Mouse (Mus musculus) heart, adult 2 months (tissue): ENCODE measurements at regions not wholly inside any gene's neighbourhood (a gene's known extent, or its start where the extent isn't known, plus 50 kb on each side); places are given as distances from the start of the nearest gene placed in this dataset.

Source experiments
- DNase-seq, 2 experiments: peaks; one replicate each; pipeline ENCODE4 v3.0.0; 2021
- H3K27ac ChIP-seq: fragments of 200-600 bp; 2 replicates; pipeline ENCODE4 v1.8.1; 2022
- H3K27me3 ChIP-seq: fragments of 200-500 bp; 2 replicates; pipeline ENCODE4 v1.6.1; 2012; ENCODE audit warnings: mild to moderate bottlenecking, low read length, inconsistent platforms, mixed read lengths; ENCODE audit not compliant: control insufficient read depth, insufficient read depth
- H3K36me3 ChIP-seq: fragments of 200-500 bp; 2 replicates; pipeline ENCODE4 v1.6.1; 2012; ENCODE audit warnings: low read length, inconsistent platforms; ENCODE audit not compliant: control insufficient read depth, insufficient read depth
- H3K4me1 ChIP-seq: fragments of 200-500 bp; 2 replicates; pipeline ENCODE4 v1.6.1; 2011; ENCODE audit warnings: low read length; ENCODE audit not compliant: control insufficient read depth, insufficient read depth
- H3K4me3 ChIP-seq: fragments of 200-600 bp; 2 replicates; pipeline ENCODE4 v1.8.1; 2022
- H3K79me2 ChIP-seq: fragments of 200-500 bp; replicated peaks from 2 replicates; pipeline ENCODE4 v1.6.1; 2012; ENCODE audit warnings: mild to moderate bottlenecking, inconsistent platforms, low read length, moderate library complexity, mixed read lengths; ENCODE audit not compliant: control insufficient read depth, insufficient read depth
- H3K9ac ChIP-seq: fragments of 200-500 bp; 2 replicates; pipeline ENCODE4 v1.6.1; 2012; ENCODE audit warnings: low read depth, mild to moderate bottlenecking, control low read depth, inconsistent platforms, low read length, mixed read lengths
- CTCF ChIP-seq: fragments of 200-600 bp; IDR thresholded peaks from 2 replicates; pipeline ENCODE4 v1.8.1; 2022; ENCODE audit warnings: antibody characterized with exemption, mild to moderate bottlenecking, moderate library complexity
- EP300 ChIP-seq: fragments of 200-500 bp; IDR thresholded peaks from 2 replicates; pipeline ENCODE4 v1.6.1; 2011; ENCODE audit warnings: low read depth, low read length, control low read depth; ENCODE audit not compliant: insufficient read depth
- POLR2A ChIP-seq: fragments of 200-500 bp; IDR thresholded peaks from 2 replicates; pipeline ENCODE4 v1.6.1; 2011; ENCODE audit warnings: mild to moderate bottlenecking, low read depth, low read length, control low read depth; ENCODE audit not compliant: insufficient read depth
- WGBS: fragments of 180-500 bp; shearing (Covaris S2); methylation state at CpG from one replicate; pipeline ENCODE4 v1.1.7; 2018; 5-methylcytosine and 5-hydroxymethylcytosine counted together
- intact Hi-C: fragments of 180-260 bp; cut with DNase I; formaldehyde crosslinking; loops from one replicate; pipeline ENCODE4 v1.15.1; 2025

DNA sequence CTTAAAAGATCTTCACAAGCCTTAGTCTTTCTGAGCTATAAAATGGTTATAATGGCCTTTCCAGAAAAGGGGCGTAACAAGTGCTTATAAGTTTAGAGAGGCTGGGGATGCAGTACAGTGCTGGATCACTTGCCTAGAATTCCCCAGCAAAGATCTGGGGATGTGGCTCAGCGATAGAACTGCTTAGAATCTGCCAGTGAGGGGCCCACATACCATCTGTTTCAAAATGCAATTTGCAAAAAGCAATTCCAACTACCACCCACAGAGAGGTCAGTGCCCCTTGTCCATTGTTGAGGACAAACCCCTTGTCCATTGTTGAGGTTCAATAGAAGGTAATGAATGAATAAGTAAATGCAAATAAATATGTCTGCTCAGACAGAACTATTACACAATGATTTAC lies 107.5 kb upstream of the Castor2 start:
- Histone ChIP-seq H3K79me2 (no peaks in the 10 kb centered on the region), H3K36me3 (no peaks in the 10 kb centered on the region), H3K9ac (no peak overlapping the region), H3K27ac (no peak overlapping the region), H3K27me3 (no peaks in the 10 kb centered on the region), H3K4me3 (no peak overlapping the region), H3K4me1 (no peaks in the 10 kb centered on the region)
- DNase-seq, result no peak
- TF ChIP-seq POLR2A (no peak), EP300 (no peak)
- 71% methylated on average over 2 of the region's 2 CpGs for WGBS
- intact Hi-C loops, result no loop called here

DNA sequence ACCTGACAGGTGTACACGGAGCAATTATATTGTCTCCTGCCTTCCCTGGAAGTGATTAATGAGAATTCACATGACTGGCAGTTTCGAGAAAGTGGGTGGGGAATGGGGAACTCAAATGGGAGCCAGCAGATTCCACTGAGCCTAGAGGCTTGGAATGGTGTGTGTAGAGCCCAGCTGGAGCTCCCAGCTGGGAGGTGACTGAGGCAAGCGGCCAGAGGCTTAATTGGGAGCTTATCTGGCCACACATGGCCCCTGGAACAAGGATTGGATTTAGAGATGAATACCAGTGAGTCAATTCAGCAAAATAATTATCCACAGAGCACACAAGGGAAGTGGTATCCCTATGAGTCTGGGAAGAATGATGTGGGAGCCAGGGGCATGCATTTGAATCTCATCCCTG lies 108.0 kb upstream of the Castor2 start:
- 16% methylated on average over 3 of the region's 3 CpGs for WGBS
- no peaks in the 10 kb centered on the region for H3K4me1 ChIP-seq
- peak; percentile 45 to 58 for DNase-seq
- no peak overlapping the region for H3K27ac ChIP-seq
- no peaks in the 10 kb centered on the region for H3K27me3 ChIP-seq
- no peak overlapping the region for H3K9ac ChIP-seq
- no peak overlapping the region for H3K4me3 ChIP-seq
- no peak for TF ChIP-seq POLR2A
- TF ChIP-seq CTCF, result no peak
- TF ChIP-seq EP300, result 0 out of 2 replicates have a peak, but pooled peaks have one; percentile 8
- no peaks in the 10 kb centered on the region for H3K36me3 ChIP-seq
- H3K79me2 ChIP-seq, result no peaks in the 10 kb centered on the region
- intact Hi-C loops, result no loop called here

DNA sequence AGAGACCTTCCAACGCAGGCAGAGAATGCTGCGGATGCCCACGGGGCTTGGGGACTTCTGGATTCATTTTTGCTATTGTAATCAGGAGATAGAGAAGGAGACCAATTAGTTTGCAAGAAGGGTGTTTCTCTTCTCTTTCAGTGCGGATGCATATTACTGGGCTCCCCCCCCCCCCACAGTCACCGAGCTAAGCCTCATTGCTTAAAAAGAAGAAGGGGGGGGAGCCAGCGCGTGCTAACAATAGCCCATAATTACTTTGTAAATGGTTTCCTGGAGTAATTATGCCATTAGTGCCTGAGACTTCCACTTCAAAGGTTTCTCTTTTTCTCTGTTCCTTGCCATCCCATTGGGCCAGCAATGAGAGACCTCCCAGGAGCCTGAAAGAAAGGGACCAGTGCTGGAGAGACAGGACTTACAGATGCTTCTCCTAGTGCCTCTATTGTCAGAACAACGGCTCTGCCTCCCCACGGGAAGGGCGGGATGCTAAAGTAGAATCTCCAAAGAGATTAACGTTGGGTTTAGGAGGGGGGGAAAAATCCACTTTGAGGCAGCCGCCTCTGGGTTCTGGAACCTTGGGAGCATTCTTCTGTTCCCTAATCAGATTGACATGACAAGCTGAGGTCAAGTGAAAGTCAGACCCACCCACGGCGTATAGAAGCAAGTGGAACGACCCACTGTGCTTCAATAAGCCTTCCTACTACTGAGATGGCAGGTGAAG lies 116.1 kb upstream of the Castor2 start:
- Histone ChIP-seq H3K79me2 (no peaks in the 10 kb centered on the region), H3K9ac (no peak overlapping the region), H3K27me3 (no peaks in the 10 kb centered on the region; the same call in 1 of the 2 replicates), H3K36me3 (no peaks in the 10 kb centered on the region), H3K4me3 (no peak overlapping the region), H3K27ac (no peak overlapping the region), H3K4me1 (no peaks in the 10 kb centered on the region)
- no peak for DNase-seq
- intact Hi-C loops, result no loop called here
- TF ChIP-seq EP300 (no peak), POLR2A (no peak), CTCF (no peak)
- 13% methylated on average over 15 of the region's 15 CpGs for WGBS

DNA sequence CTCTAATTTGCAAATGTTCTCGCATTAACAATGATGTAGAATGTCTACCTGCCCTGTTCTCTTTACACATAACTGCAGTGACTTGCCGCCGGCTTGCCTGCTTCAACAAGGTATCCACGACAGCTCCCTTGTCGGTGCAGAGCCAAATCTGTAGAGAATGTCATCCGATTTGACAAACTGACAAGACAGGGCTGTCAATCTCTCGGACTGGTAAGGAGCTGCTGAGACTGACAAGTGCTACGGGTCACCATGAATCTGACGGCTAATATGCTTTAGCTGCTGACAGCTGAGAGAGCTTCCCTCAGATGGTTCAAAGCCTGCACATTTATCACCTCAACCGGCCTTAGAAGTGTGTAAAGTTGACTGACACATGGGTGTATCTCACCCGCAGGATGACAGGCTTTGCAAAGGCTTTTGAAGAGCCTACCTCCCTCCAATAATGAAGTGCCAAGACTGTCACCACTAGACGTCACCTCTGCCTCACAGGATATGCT lies 129.0 kb upstream of the Castor2 start:
- intact Hi-C loops, result no loop called here
- 51% methylated on average over 12 of the region's 12 CpGs for WGBS
- H3K36me3 ChIP-seq, result no peaks in the 10 kb centered on the region
- no peak overlapping the region for H3K9ac ChIP-seq
- no peak overlapping the region for H3K27ac ChIP-seq
- H3K27me3 ChIP-seq, result no peaks in the 10 kb centered on the region
- no peak for DNase-seq
- no peaks in the 10 kb centered on the region for H3K4me1 ChIP-seq
- no peak for TF ChIP-seq POLR2A
- no peak for TF ChIP-seq EP300
- TF ChIP-seq CTCF, result no peak
- no peak overlapping the region for H3K4me3 ChIP-seq
- no peaks in the 10 kb centered on the region for H3K79me2 ChIP-seq

DNA sequence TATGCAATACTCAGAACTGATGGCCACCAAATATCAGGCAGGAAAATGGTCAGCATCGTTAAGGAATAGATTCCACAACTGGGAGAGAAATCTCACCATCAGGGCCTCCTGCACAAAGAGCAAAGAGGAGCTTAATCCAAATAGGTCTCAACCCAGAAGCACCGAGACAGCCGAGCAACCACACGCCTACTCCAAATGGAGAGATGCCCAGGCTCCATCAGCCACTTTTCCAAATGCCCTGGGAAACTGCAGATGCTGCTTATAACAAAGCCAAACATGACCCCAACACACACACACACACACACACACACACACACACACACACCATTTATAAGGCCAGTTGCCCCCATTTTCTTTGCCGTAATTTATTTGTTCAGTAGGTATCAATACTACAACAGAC lies 136.2 kb upstream of the Castor2 start:
- WGBS, result 75% methylated on average over 5 of the region's 5 CpGs
- Histone ChIP-seq H3K4me1 (no peaks in the 10 kb centered on the region), H3K9ac (no peak overlapping the region), H3K4me3 (no peak overlapping the region), H3K79me2 (no peaks in the 10 kb centered on the region), H3K27me3 (no peaks in the 10 kb centered on the region), H3K27ac (no peak overlapping the region), H3K36me3 (no peaks in the 10 kb centered on the region)
- intact Hi-C loops, result no loop called here
- no peak for DNase-seq
- TF ChIP-seq CTCF (no peak), EP300 (no peak), POLR2A (no peak)

DNA sequence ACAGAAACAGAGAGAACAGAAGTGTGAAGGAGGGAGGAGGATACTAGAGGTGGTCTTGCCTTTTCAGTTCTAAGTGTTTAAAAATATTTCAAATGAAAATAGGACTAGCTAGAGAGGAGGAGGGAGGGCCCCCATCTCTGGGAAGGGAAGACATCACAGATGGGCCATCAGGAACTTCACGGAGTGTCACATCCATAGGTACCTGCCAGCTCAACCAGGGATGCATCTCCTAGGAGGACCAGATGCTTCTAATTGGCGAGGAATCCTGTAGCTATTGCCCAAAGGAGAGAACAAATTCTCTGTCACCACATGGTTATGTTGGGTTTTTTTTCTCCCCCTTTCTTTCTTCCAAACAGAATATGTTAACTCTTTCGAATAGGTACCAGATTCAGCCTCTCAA lies 158.7 kb upstream of the Castor2 start:
- no peak for DNase-seq
- Histone ChIP-seq H3K27me3 (no peaks in the 10 kb centered on the region), H3K27ac (no peak overlapping the region), H3K79me2 (no peaks in the 10 kb centered on the region), H3K4me3 (no peak overlapping the region), H3K4me1 (no peaks in the 10 kb centered on the region), H3K36me3 (no peaks in the 10 kb centered on the region), H3K9ac (no peak overlapping the region)
- no peak for TF ChIP-seq CTCF
- no peak for TF ChIP-seq EP300
- no peak for TF ChIP-seq POLR2A
- intact Hi-C loops, result no loop called here
- 71% methylated on average over 3 of the region's 3 CpGs for WGBS
